Mouse (Mus musculus) embryonic facial prominence, embryonic 10.5 days (tissue): Measurements from ENCODE around the gene Lrrc36. TPM values are rescaled to one million over a fixed set of nuclear protein-coding genes. Genes with fewer than 3 reads are reported as not detected.

Experiments
- DNase-seq: peaks from one replicate; pipeline ENCODE4 v3.0.0-alpha.2; 2017; ENCODE audit warnings: low spot score
- H3K27ac ChIP-seq: fragments of 300-500 bp; sonication (generic); replicated peaks from 2 replicates; pipeline ENCODE4 v1.5.1; 2016; ENCODE audit warnings: mild to moderate bottlenecking
- H3K27me3 ChIP-seq: fragments of 300-500 bp; sonication (generic); replicated peaks from 2 replicates; pipeline ENCODE4 v1.6.1; 2016; ENCODE audit warnings: low read depth, mild to moderate bottlenecking; ENCODE audit not compliant: poor library complexity, severe bottlenecking
- H3K36me3 ChIP-seq: fragments of 300-500 bp; sonication (generic); replicated peaks from 2 replicates; pipeline ENCODE4 v1.6.1; 2016; ENCODE audit warnings: mild to moderate bottlenecking, moderate library complexity
- H3K4me1 ChIP-seq: fragments of 300-500 bp; sonication (generic); 2 replicates; pipeline ENCODE4 v1.6.1; 2016
- H3K4me3 ChIP-seq: fragments of 300-500 bp; sonication (generic); 2 replicates; pipeline ENCODE4 v1.5.1; 2016; ENCODE audit warnings: mild to moderate bottlenecking, moderate library complexity
- H3K9me3 ChIP-seq: fragments of 300-500 bp; sonication (generic); 2 replicates; pipeline ENCODE4 v1.6.1; 2016; ENCODE audit warnings: mild to moderate bottlenecking
- WGBS: fragments of 180-500 bp; shearing (Covaris S2); methylation state at CpG from one replicate; pipeline ENCODE4 v1.1.7; 2016; 5-methylcytosine and 5-hydroxymethylcytosine counted together
- polyA plus RNA-seq: library from polyadenylated mRNA; unstranded; fragments of >200 nt; fragmentation: Nextera tagmentation; extraction: Ambion mirVana; gene quantifications from 2 replicates; pipeline ENCODE4 v1.2.1, GENCODE M21; 2016

Gene Lrrc36
- polyA plus RNA-seq, 1 experiment from 2014 or later = 0.29 TPM

DNA sequence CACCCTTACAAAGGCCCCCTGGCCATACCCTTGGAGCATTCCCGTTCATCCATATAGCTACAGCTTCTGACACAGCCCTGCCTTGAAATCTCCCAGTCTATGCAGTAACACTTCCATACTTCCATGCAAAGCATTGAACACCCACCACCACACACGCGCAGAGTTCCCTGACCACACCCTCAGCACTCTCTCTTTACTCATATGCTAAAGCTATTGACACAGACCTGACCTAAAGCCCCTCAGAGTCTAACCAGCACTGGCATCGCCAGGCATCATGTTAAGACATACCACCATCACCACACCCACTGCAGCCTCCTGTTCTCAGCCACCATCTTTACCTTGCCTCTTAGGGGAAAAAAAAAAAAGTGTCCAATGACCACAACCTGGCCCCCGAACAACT, 56.9 kb downstream of the Lrrc36 start:
- H3K9me3 ChIP-seq = no peaks in the 10 kb centered on the region
- H3K27ac ChIP-seq = peak overlapping the region; percentile 80
- 82% methylated on average over 5 of the region's 5 CpGs for WGBS
- no peak for DNase-seq
- peak overlapping the region; percentile 56 for H3K4me3 ChIP-seq
- H3K27me3 ChIP-seq = peaks cover 57% of the 10 kb centered on the region
- H3K4me1 ChIP-seq = peaks cover 64% of the 10 kb centered on the region
- H3K36me3 ChIP-seq = 0 out of 2 replicates have a peak, but pooled peaks cover 10% of the 10 kb centered on the region

DNA sequence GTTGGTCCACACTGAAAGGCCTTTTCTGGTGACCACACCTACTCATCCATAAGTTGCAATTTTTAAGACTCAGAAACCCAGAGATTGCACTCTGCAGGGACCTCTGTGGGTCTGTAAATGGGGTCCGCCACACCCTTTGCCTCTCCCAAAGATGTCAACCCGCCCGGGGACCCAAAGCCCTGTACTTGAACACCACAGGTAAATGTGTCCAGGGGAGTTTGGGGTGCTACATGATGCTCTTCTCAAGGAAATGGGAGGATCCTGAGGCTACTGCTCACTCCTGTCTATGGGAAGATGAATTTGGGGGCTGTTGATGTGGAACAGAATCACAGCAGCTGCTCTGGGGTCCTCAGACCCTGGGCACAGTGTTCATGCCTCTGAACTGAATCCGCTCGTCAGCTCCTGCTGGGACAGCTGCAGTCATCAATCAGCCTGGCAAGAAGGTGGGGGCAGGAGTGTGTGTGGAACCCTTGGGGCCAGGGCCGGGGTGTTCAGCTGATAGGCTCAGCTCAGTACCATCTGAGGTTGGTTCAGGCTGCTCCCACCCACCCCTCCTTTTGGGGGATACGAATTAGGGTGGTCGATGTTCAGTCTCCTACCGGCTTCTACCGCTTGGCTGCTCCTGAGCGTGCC, 57.4 kb downstream of the Lrrc36 start:
- DNase-seq = no peak
- peaks cover 63% of the 10 kb centered on the region for H3K27me3 ChIP-seq
- H3K4me1 ChIP-seq = peaks cover 69% of the 10 kb centered on the region
- 0 out of 2 replicates have a peak, but pooled peaks cover 12% of the 10 kb centered on the region for H3K36me3 ChIP-seq
- peak overlapping the region; percentile 80 for H3K27ac ChIP-seq
- no peaks in the 10 kb centered on the region for H3K9me3 ChIP-seq
- WGBS = 23% methylated on average over 11 of the region's 11 CpGs
- H3K4me3 ChIP-seq = peak overlapping the region; percentile 56

DNA sequence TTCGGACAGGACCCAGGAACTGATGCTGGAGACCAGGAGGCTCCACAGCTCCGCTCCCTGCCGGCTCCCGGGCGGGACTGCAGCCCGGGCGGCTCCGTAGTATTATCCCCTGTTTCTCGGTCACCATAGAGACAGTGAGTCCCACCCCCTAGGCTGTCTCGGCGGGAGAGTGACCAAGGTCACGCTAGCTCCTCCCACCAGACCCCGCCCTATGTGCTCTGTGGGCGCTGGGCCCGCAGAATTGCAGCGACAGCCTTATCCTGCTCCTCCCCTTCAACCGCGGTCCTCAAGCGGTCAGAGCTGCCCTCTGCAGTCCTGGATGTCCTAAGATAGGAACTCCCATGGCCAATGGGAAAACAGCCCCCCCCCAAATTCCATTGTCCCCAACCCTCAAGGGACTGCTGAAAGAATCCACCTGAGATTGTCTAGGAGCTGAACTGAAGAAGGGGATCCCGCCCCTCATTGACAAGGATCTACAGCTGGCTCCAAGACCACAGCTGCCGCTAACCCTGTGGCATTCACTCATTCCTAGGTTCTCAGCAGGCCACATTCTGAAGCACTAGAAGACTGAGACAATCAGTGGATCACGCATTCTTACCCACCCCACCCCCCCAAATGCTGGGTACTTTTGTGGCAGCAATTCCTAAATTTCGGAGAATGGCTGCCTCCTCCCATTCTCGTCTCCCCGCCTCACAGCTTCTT, 58.1 kb downstream of the Lrrc36 start, which contains the start of gene Tppp3:
Gene Tppp3 (minus strand): TSS at position 213 of the 702 bp plus-strand sequence.
- Histone ChIP-seq H3K4me3 (peak within 1 kb of the TSS; percentile 56), H3K9me3 (no peaks in the 10 kb centered on the region), H3K4me1 (peaks cover 75% of the 10 kb centered on the region), H3K27ac (peak within 1 kb of the TSS; percentile 80), H3K27me3 (peaks cover 69% of the 10 kb centered on the region), H3K36me3 (peaks cover 19% of the 10 kb centered on the region; the same call in 1 of the 2 replicates)
- 4% methylated on average over 25 of the region's 25 CpGs for WGBS
- peak; percentile 95 for DNase-seq

DNA sequence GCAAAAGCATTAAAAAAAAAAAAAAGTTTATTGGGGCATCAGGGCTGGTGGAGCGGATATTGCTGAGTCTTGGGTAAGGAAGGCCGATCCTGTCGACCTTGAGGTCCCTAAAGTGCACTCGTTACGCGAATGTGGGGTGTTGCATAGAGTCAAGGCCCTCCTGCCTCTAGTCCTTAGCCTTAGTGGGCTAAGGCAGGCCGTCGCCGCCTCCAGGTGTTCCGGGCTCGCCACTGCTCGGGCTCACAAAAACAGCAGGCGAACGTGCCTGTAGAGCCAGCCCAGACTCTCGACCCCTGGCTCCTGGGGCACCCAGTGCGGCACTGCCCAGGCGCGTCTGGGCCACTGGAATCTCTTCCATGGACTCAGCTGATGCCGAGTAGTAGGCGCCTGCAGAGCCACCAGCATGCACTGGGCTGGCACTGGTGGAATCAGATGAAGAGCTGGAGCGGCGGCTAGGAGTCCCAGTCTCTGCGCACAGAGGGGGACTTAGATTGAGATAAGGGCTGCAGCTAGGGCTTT, 59.1 kb downstream of the Lrrc36 start:
- DNase-seq = peak; percentile 47
- peaks cover 71% of the 10 kb centered on the region for H3K27me3 ChIP-seq
- peaks cover 85% of the 10 kb centered on the region for H3K4me1 ChIP-seq

DNA sequence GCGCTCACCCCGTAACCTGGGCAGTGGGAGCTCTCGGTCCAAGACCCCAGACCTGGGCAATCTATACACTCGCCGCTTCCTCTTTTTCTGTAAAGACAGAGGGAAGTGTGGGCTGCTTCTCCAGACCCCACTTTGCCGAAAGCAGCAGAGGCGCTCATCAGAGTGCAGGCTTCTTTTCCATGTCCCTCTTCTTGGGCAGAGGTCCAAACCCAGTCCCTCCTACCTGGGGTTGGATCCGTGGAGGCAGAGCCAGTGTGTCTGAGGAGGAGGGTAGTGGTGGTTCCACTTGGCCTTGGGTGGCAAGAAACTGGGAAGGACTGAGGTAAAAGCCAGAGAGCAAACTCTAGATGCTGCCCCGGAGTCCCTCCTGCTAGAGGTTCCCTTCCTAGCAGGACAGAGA, 59.6 kb downstream of the Lrrc36 start:
- Histone ChIP-seq H3K36me3 (peaks cover 14% of the 10 kb centered on the region; the same call in 1 of the 2 replicates), H3K27ac (no peak overlapping the region), H3K4me3 (no peak overlapping the region), H3K9me3 (no peaks in the 10 kb centered on the region), H3K4me1 (peaks cover 85% of the 10 kb centered on the region), H3K27me3 (peaks cover 71% of the 10 kb centered on the region)
- DNase-seq = no peak
- 37% methylated on average over 9 of the region's 9 CpGs for WGBS

More for the DNA sequence above, 59.1 kb downstream of the Lrrc36 start:
- WGBS = 10% methylated on average over 23 of the region's 23 CpGs
- Histone ChIP-seq H3K4me3 (peak overlapping the region; percentile 19), H3K9me3 (no peaks in the 10 kb centered on the region), H3K36me3 (peaks cover 16% of the 10 kb centered on the region; the same call in 1 of the 2 replicates), H3K27ac (no peak overlapping the region)

DNA sequence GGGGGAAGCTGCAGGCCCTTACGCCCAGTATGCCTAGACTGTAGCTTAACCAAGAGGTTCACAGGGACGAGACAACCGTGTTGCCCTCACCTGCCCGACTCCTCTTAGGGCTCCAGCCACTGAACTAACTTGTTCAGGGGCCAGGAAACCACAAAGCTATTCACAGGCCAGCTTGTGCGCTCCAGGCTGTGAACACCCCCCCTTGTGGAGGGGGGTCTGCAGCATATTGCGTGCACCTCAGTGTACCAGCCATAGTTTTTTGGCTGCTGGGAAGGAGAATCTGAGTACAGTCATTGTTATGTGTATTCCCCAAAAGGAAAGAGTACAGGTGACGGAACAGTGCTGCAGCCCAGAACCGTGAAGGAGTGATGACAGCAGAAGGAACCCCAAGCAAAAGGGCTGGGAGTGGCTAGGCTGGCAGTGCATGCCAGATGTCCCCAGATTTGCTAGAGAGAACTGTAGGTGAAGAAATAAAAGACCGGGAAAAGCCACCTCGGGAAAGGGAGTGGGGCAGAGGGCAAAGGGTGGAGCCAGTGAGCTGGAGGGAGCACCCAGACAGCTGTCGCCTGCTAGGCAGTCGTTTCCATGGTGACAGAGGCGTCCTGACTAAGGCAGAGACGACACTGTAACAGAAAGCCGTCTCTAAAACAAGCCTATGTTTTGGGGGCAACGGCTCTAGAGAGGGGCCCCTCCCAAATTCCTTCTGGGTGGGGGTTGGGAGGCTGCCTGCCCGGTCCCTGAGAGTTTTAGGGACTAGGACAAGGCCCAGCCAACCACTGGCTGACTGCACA, 60.6 kb downstream of the Lrrc36 start:
- Histone ChIP-seq H3K27ac (0 out of 2 replicates have a peak overlapping the region, but pooled peaks have one; percentile 49), H3K4me1 (peaks cover 82% of the 10 kb centered on the region), H3K36me3 (peaks cover 14% of the 10 kb centered on the region), H3K9me3 (no peaks in the 10 kb centered on the region), H3K27me3 (peaks cover 71% of the 10 kb centered on the region), H3K4me3 (peak overlapping the region; percentile 34; the same call in 1 of the 2 replicates)
- 25% methylated on average over 17 of the region's 17 CpGs for WGBS
- DNase-seq = peak; percentile 64

DNA sequence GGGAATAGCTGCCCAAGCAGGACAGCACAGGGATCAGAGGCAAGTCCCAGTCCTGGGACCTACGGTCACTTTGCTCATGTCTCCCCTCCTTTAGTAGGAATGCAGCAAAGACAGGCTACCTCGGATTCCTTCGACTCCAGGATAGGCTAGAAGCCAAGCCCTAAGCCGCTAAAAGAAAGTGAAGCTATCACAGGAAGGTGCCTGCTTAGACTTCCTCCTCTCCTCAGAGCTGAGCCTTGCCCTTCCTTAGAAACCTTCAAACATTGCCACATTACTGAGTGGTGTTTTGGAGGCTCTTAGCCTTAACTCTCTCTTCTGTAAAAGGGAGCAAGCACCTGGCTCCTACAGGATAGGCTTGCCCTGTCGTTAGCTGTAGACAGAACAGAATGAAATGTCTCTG, 61.3 kb downstream of the Lrrc36 start:
- Histone ChIP-seq H3K9me3 (no peaks in the 10 kb centered on the region), H3K36me3 (peaks cover 14% of the 10 kb centered on the region), H3K4me3 (peak overlapping the region; percentile 34; the same call in 1 of the 2 replicates), H3K27me3 (peaks cover 67% of the 10 kb centered on the region), H3K27ac (peak overlapping the region; percentile 49; the same call in 1 of the 2 replicates), H3K4me1 (peaks cover 75% of the 10 kb centered on the region)
- 44% methylated on average over 5 of the region's 5 CpGs for WGBS
- DNase-seq = no peak

- Histone ChIP-seq H3K27me3 (peaks cover 61% of the 10 kb centered on the region), H3K4me3 (no peak overlapping the region), H3K36me3 (peaks cover 14% of the 10 kb centered on the region), H3K27ac (0 out of 2 replicates have a peak overlapping the region, but pooled peaks have one; percentile 49), H3K9me3 (no peaks in the 10 kb centered on the region), H3K4me1 (peaks cover 71% of the 10 kb centered on the region)
- 51% methylated on average over 4 of the region's 4 CpGs for WGBS
- DNase-seq = peak; percentile 31
Measured at GRCm38 (mm10) chr8:105475254-105475653, 61.9 kb downstream of the Lrrc36 start.

GRCm38 (mm10) chr8:105475742-105476141, 62.4 kb downstream of the Lrrc36 start:
- 91% methylated on average over 8 of the region's 8 CpGs for WGBS
- Histone ChIP-seq H3K27ac (no peak overlapping the region), H3K4me1 (peaks cover 70% of the 10 kb centered on the region), H3K4me3 (no peak overlapping the region), H3K9me3 (no peaks in the 10 kb centered on the region), H3K36me3 (peaks cover 14% of the 10 kb centered on the region), H3K27me3 (peaks cover 57% of the 10 kb centered on the region)
- no peak for DNase-seq

DNA sequence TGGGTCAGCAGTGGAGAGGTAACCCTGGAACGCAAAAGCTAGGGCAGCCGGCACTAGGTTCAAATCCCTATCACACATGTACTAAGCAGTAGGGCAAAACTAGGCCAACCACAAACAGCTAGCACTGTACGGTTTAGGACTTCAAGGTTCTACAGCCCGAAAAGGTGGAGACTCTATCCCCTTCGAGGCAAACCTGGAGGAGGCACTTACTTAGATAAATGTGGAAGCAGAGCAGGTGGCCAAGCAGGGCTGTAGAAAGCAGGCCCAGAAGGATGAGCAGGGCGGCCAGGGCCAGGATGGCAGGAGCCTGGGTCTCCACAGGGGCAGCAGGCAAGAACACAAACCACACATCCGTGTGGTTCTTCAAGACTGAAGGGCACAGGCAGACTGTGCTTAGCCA, 62.8 kb downstream of the Lrrc36 start:
- WGBS = 90% methylated on average over 7 of the region's 7 CpGs
- Histone ChIP-seq H3K4me3 (no peak overlapping the region), H3K27me3 (peaks cover 54% of the 10 kb centered on the region), H3K27ac (no peak overlapping the region), H3K4me1 (peaks cover 70% of the 10 kb centered on the region), H3K36me3 (peaks cover 14% of the 10 kb centered on the region), H3K9me3 (no peaks in the 10 kb centered on the region)
- DNase-seq = no peak

DNA sequence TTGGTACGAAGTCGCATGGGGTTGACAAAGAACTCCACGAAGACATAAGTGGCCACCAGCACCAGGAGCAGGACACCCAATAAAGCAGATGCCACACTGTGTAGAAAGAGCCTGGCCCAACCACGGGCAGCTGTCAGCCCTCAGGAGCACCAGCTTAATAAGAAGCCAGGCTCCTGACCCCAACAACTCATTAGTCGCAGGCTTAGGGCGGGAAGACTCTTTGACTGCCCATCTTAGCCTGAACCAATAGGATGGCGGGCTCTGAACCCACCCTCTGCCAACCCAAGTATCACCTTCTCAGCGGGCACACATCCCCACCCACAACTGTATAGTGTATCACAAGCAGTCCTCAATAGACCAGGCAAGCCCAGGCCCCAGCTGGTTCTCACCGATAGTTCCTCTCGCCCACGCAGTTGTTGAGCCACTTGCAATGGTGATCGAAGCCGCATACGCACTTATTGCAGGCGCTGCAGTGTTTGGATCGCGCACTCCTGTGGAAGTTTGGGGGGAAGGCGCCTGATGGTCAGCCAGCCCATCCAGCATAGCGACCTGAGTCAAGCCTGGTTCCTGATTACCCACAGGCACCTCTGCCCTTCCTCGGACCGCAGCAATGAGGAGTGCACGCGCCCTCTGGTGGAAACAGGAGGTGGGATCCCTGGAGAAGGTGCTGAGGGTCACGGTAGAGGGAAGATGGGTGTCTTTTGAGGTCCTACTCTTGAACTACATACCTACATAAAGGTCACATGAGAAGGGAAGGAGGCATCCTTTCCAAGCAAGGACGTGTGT, 63.5 kb downstream of the Lrrc36 start:
- no peak overlapping the region for H3K27ac ChIP-seq
- DNase-seq = peak; percentile 71
- H3K27me3 ChIP-seq = peaks cover 48% of the 10 kb centered on the region
- no peaks in the 10 kb centered on the region for H3K9me3 ChIP-seq
- no peak overlapping the region for H3K4me3 ChIP-seq
- peaks cover 70% of the 10 kb centered on the region for H3K4me1 ChIP-seq
- WGBS = 43% methylated on average over 25 of the region's 25 CpGs
- H3K36me3 ChIP-seq = peaks cover 17% of the 10 kb centered on the region
